Mouse (Mus musculus) E14TG2a.4 (cell line): ENCODE results near the gene Rrp12.
A peak's percentile ranks its signal among the peaks of the same experiment; 100 is the strongest.

ENCODE experiments used
- H3K27me3 ChIP-seq: 2 replicates; pipeline ENCODE4 v1.6.1; 2014; ENCODE audit warnings: low read length, control low read depth; ENCODE audit not compliant: insufficient read depth
- H3K36me3 ChIP-seq: 2 replicates; pipeline ENCODE4 v1.6.1; 2014; ENCODE audit warnings: low read length, control low read depth; ENCODE audit not compliant: insufficient read depth
- H3K4me1 ChIP-seq: replicated peaks from 2 replicates; pipeline ENCODE4 v1.6.1; 2014; ENCODE audit warnings: low read depth, low read length, control low read depth
- H3K4me3 ChIP-seq: replicated peaks from 2 replicates; pipeline ENCODE4 v1.5.1; 2014; ENCODE audit warnings: mild to moderate bottlenecking, low read length
- H3K9me3 ChIP-seq: 2 replicates; pipeline ENCODE4 v1.6.1; 2014; ENCODE audit warnings: low read length, control low read depth
- CTCF ChIP-seq: conservative IDR thresholded peaks from 2 replicates; pipeline ENCODE4 v1.5.1; 2014; ENCODE audit warnings: low read length
- NANOG ChIP-seq: IDR thresholded peaks from 2 replicates; pipeline ENCODE4 v1.6.1; 2014; ENCODE audit warnings: borderline replicate concordance, low read length, mixed read lengths
- POU5F1 ChIP-seq: IDR thresholded peaks from 2 replicates; pipeline ENCODE4 v1.6.1; 2014; ENCODE audit warnings: low read length, borderline replicate concordance

Gene Rrp12

GRCm38 (mm10) chr19:41830106-41831031 is 65.6 kb downstream of the Rrp12 start:
- peaks cover 43% of the 10 kb centered on the region for H3K27me3 ChIP-seq
- peaks cover 33% of the 10 kb centered on the region for H3K4me1 ChIP-seq
- peak overlapping the region; percentile 89 for H3K4me3 ChIP-seq
- H3K36me3 ChIP-seq: no peaks in the 10 kb centered on the region
- H3K9me3 ChIP-seq: no peaks in the 10 kb centered on the region
- no peak for TF ChIP-seq NANOG
- no peak for TF ChIP-seq CTCF
- no peak for TF ChIP-seq POU5F1

GRCm38 (mm10) chr19:41829381-41830105 is 66.4 kb downstream of the Rrp12 start, which contains the start of gene Frat1:
TSS of gene Frat1 (plus strand) at chr19:41829970.
- Histone ChIP-seq H3K4me1 (peaks cover 31% of the 10 kb centered on the region), H3K36me3 (no peaks in the 10 kb centered on the region), H3K4me3 (peak within 1 kb of the TSS; percentile 89), H3K9me3 (no peaks in the 10 kb centered on the region), H3K27me3 (peaks cover 37% of the 10 kb centered on the region)
- TF ChIP-seq CTCF (no peak), NANOG (no peak), POU5F1 (no peak)

GRCm38 (mm10) chr19:41828941-41829340 is 67.0 kb downstream of the Rrp12 start:
- TF ChIP-seq CTCF (no peak), POU5F1 (no peak), NANOG (no peak)
- peaks cover 31% of the 10 kb centered on the region for H3K4me1 ChIP-seq
- peaks cover 33% of the 10 kb centered on the region for H3K27me3 ChIP-seq
- H3K9me3 ChIP-seq: no peaks in the 10 kb centered on the region
- H3K4me3 ChIP-seq: peak overlapping the region; percentile 89
- no peaks in the 10 kb centered on the region for H3K36me3 ChIP-seq

- H3K27me3 ChIP-seq: peaks cover 21% of the 10 kb centered on the region
- peaks cover 14% of the 10 kb centered on the region for H3K4me1 ChIP-seq
- H3K9me3 ChIP-seq: no peaks in the 10 kb centered on the region
- TF ChIP-seq CTCF: no peak
- TF ChIP-seq NANOG: no peak
- TF ChIP-seq POU5F1: no peak
- H3K4me3 ChIP-seq: no peak overlapping the region
- no peaks in the 10 kb centered on the region for H3K36me3 ChIP-seq
These were observed 69.4 kb downstream of the Rrp12 start for GRCm38 (mm10) chr19:41826529-41826928.

GRCm38 (mm10) chr19:41824950-41825349 is 71.0 kb downstream of the Rrp12 start:
- no peaks in the 10 kb centered on the region for H3K9me3 ChIP-seq
- H3K4me3 ChIP-seq: no peak overlapping the region
- peaks cover 16% of the 10 kb centered on the region for H3K4me1 ChIP-seq
- no peaks in the 10 kb centered on the region for H3K36me3 ChIP-seq
- TF ChIP-seq CTCF (no peak), POU5F1 (no peak), NANOG (no peak)
- peaks cover 15% of the 10 kb centered on the region for H3K27me3 ChIP-seq

- no peak for TF ChIP-seq NANOG
- TF ChIP-seq CTCF: no peak
- no peak for TF ChIP-seq POU5F1
- peaks cover 17% of the 10 kb centered on the region for H3K4me1 ChIP-seq
- H3K27me3 ChIP-seq: peaks cover 15% of the 10 kb centered on the region
- H3K9me3 ChIP-seq: no peaks in the 10 kb centered on the region
- H3K36me3 ChIP-seq: no peaks in the 10 kb centered on the region
- no peak overlapping the region for H3K4me3 ChIP-seq
These were observed 73.4 kb downstream of the Rrp12 start for GRCm38 (mm10) chr19:41822589-41822988.

- Histone ChIP-seq H3K27me3 (peaks cover 15% of the 10 kb centered on the region), H3K4me3 (no peak overlapping the region), H3K36me3 (no peaks in the 10 kb centered on the region), H3K4me1 (peaks cover 28% of the 10 kb centered on the region), H3K9me3 (no peaks in the 10 kb centered on the region)
- TF ChIP-seq NANOG (peak; percentile 25; the same call in 1 of the 2 replicates), POU5F1 (no peak)
These were observed 74.5 kb downstream of the Rrp12 start for GRCm38 (mm10) chr19:41821436-41821835.

GRCm38 (mm10) chr19:41818749-41819148 is 77.2 kb downstream of the Rrp12 start:
- TF ChIP-seq NANOG: no peak
- no peak for TF ChIP-seq CTCF
- no peak for TF ChIP-seq POU5F1
- H3K4me1 ChIP-seq: peaks cover 31% of the 10 kb centered on the region
- H3K36me3 ChIP-seq: no peaks in the 10 kb centered on the region
- no peak overlapping the region for H3K4me3 ChIP-seq
- peaks cover 26% of the 10 kb centered on the region for H3K27me3 ChIP-seq
- H3K9me3 ChIP-seq: peaks cover 3% of the 10 kb centered on the region; the same call in 1 of the 2 replicates
